Mouse (Mus musculus) hindbrain, postnatal 0 days (tissue): Measurements from ENCODE around the gene Ypel4. TPM values are rescaled to one million over a fixed set of nuclear protein-coding genes. Genes with fewer than 3 reads are reported as not detected.
A peak's percentile ranks its signal among the peaks of the same experiment; 100 is the strongest.

Experiments
- ATAC-seq: fragments of 200-750 bp; cut with Nextera tagmentation; 2 replicates; pipeline ENCODE4 v1.8.0; 2017; ENCODE audit warnings: mild to moderate bottlenecking, moderate TSS enrichment, moderate library complexity
- DNase-seq: peaks from one replicate; pipeline ENCODE4 v3.0.0-alpha.2; 2015; ENCODE audit warnings: low spot score
- H3K27ac ChIP-seq: fragments of 300-500 bp; sonication (generic); 2 replicates; pipeline ENCODE4 v1.5.1; 2014; ENCODE audit warnings: mild to moderate bottlenecking
- H3K27me3 ChIP-seq: fragments of 300-500 bp; sonication (generic); 2 replicates; pipeline ENCODE4 v1.6.1; 2014; ENCODE audit warnings: low read length, mixed read lengths; ENCODE audit not compliant: insufficient read depth
- H3K36me3 ChIP-seq: fragments of 300-500 bp; sonication (generic); 2 replicates; pipeline ENCODE4 v1.6.1; 2014; ENCODE audit warnings: low read length, mixed read lengths; ENCODE audit not compliant: insufficient read depth
- H3K4me1 ChIP-seq: fragments of 300-500 bp; sonication (generic); 2 replicates; pipeline ENCODE4 v1.6.1; 2014; ENCODE audit warnings: antibody characterized with exemption, low read length, mixed read lengths; ENCODE audit not compliant: insufficient read depth
- H3K4me2 ChIP-seq: fragments of 300-500 bp; sonication (generic); 2 replicates; pipeline ENCODE4 v1.6.1; 2014; ENCODE audit warnings: low read depth, mild to moderate bottlenecking, low read length, moderate library complexity, mixed read lengths
- H3K4me3 ChIP-seq: fragments of 300-500 bp; sonication (generic); 2 replicates; pipeline ENCODE4 v1.5.1; 2014; ENCODE audit warnings: low read length
- H3K9ac ChIP-seq: fragments of 300-500 bp; sonication (generic); replicated peaks from 2 replicates; pipeline ENCODE4 v1.6.1; 2014; ENCODE audit warnings: mild to moderate bottlenecking, low read length, moderate library complexity, mixed read lengths
- H3K9me3 ChIP-seq: fragments of 300-500 bp; sonication (generic); 2 replicates; pipeline ENCODE4 v1.6.1; 2016; ENCODE audit warnings: low read length, mixed read lengths
- CTCF ChIP-seq: IDR thresholded peaks from 2 replicates; pipeline ENCODE4 v1.5.1; 2016; ENCODE audit warnings: antibody characterized with exemption, control low read depth, low read depth
- WGBS: fragments of 180-500 bp; shearing (Covaris S2); extraction: QIAGEN DNeasy Blood & Tissue Kit; methylation state at CpG from one replicate; pipeline ENCODE4 v1.1.7; 2014; 5-methylcytosine and 5-hydroxymethylcytosine counted together
- polyA plus RNA-seq: library from polyadenylated mRNA; unstranded; fragments of >200 nt; fragmentation: Nextera tagmentation; extraction: Ambion mirVana; gene quantifications from 2 replicates; pipeline ENCODE4 v1.2.1, GENCODE M21; 2015
- total RNA-seq: library from RNA; depleted of rRNA; stranded (reverse); fragments of >200 nt; gene quantifications from 2 replicates; pipeline ENCODE4 v1.2.3, GENCODE M21; 2014

The Ypel4 gene
- total and polyA plus RNA-seq, 2 experiments from 2014 or later, result 12.3 to 16.8 TPM

DNA sequence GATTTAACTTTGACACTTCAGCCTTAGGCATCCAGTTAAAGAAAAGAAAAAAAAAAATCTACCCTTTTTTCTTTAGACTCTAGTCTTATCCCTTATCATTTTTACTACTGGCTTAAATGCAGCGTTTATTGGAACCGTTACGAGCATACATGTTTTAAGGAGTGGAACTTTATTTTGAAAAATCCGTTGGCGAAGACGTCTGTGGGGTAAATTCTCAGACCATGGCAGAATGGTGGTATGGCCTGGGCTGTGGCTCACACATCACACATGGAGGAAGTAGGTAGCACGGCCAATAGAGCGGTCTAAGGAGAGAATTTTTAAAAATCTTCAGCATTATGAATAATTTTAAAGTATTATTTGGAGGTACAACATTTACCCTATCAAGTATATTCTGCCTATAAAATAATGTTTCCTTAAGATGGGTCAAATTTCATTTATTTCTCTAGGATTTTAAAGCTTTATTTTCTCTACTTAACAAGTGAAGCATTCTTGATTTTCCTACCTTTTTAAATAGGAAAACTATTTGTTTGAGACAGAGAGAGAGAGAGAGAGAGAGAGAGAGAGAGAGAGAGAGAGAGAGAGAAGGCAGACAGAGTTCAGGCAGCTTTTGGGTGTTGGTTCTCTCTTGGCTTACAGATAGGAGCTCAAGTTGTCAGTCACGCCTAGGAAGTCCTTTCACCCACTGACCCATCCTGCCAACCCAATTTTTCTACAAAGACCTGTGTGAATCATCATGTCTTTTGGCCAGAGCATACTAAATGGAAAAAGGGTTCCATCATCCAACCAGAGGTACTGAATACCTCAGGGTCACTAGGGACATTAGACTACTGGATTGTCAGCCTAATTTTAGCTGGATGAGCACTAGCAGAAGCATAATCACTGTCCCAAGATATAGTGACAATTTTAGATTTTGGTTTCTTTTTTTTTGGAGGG is 17.2 kb upstream of the Ypel4 start:
- 39% methylated on average over 9 of the region's 9 CpGs for WGBS
- DNase-seq (no peak), ATAC-seq (no peak)
- Histone ChIP-seq H3K4me3 (peak overlapping the region; percentile 97), H3K9ac (peak overlapping the region; percentile 95), H3K9me3 (no peaks in the 10 kb centered on the region), H3K4me2 (peak overlapping the region; percentile 94), H3K27me3 (no peaks in the 10 kb centered on the region), H3K27ac (peak overlapping the region; percentile 97; the same call in 1 of the 2 replicates), H3K4me1 (0 out of 2 replicates have a peak, but pooled peaks cover 6% of the 10 kb centered on the region), H3K36me3 (peaks cover 5% of the 10 kb centered on the region; the same call in 1 of the 2 replicates)
- no peak for TF ChIP-seq CTCF

GRCm38 (mm10) chr2:84717357-84717756 is 16.5 kb upstream of the Ypel4 start:
- peaks cover 5% of the 10 kb centered on the region; the same call in 1 of the 2 replicates for H3K36me3 ChIP-seq
- DNase-seq (no peak), ATAC-seq (no peak)
- 0 out of 2 replicates have a peak, but pooled peaks cover 6% of the 10 kb centered on the region for H3K4me1 ChIP-seq
- 92% methylated on average over 4 of the region's 4 CpGs for WGBS
- TF ChIP-seq CTCF, result no peak
- H3K9ac ChIP-seq, result no peak overlapping the region
- no peaks in the 10 kb centered on the region for H3K9me3 ChIP-seq
- H3K4me3 ChIP-seq, result no peak overlapping the region
- H3K27me3 ChIP-seq, result no peaks in the 10 kb centered on the region
- no peak overlapping the region for H3K4me2 ChIP-seq
- H3K27ac ChIP-seq, result no peak overlapping the region

- H3K4me3 ChIP-seq, result no peak overlapping the region
- no peak overlapping the region for H3K27ac ChIP-seq
- H3K9ac ChIP-seq, result no peak overlapping the region
- TF ChIP-seq CTCF, result no peak
- peaks cover 10% of the 10 kb centered on the region; the same call in 1 of the 2 replicates for H3K36me3 ChIP-seq
- no peaks in the 10 kb centered on the region for H3K27me3 ChIP-seq
- WGBS, result 97% methylated on average over 2 of the region's 2 CpGs
- no peaks in the 10 kb centered on the region for H3K9me3 ChIP-seq
- DNase-seq, result no peak
- H3K4me1 ChIP-seq, result no peaks in the 10 kb centered on the region
- H3K4me2 ChIP-seq, result no peak overlapping the region
- no peak for ATAC-seq
These were observed 13.1 kb upstream of the Ypel4 start for GRCm38 (mm10) chr2:84720718-84721117.

GRCm38 (mm10) chr2:84721182-84721581 is 12.7 kb upstream of the Ypel4 start:
- H3K4me1 ChIP-seq, result 0 out of 2 replicates have a peak, but pooled peaks cover 2% of the 10 kb centered on the region
- no peaks in the 10 kb centered on the region for H3K27me3 ChIP-seq
- no peak overlapping the region for H3K9ac ChIP-seq
- ATAC-seq (no peak), DNase-seq (no peak)
- H3K9me3 ChIP-seq, result no peaks in the 10 kb centered on the region
- no peak overlapping the region for H3K4me3 ChIP-seq
- H3K36me3 ChIP-seq, result peaks cover 10% of the 10 kb centered on the region; the same call in 1 of the 2 replicates
- H3K4me2 ChIP-seq, result no peak overlapping the region
- no peak overlapping the region for H3K27ac ChIP-seq
- TF ChIP-seq CTCF, result no peak
- WGBS, result 80% methylated on average over 3 of the region's 3 CpGs

DNA sequence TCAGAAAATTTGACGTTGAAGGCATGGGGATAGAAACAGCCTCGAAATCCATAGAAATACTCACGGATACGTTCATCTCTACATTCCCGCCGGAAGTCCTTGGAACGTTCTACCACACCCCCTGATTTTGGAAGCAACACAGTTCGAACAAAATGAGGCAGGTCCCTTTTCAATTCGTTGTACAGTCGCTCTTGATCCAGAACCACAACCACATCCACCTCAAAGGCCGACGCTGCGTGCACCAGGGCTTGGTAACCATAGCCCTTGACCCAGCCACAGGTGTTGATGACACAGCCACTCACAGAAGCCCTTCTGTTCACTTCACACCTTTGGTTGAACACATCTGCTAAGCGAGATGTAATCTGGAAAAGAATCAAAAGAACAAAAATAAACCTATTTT is 10.0 kb upstream of the Ypel4 start:
- Histone ChIP-seq H3K36me3 (peaks cover 10% of the 10 kb centered on the region; the same call in 1 of the 2 replicates), H3K27me3 (no peaks in the 10 kb centered on the region), H3K4me2 (no peak overlapping the region), H3K9ac (no peak overlapping the region), H3K4me3 (no peak overlapping the region), H3K9me3 (no peaks in the 10 kb centered on the region), H3K27ac (no peak overlapping the region), H3K4me1 (peaks cover 5% of the 10 kb centered on the region; the same call in 1 of the 2 replicates)
- ATAC-seq, result no peak
- DNase-seq, result no peak
- 96% methylated on average over 14 of the region's 14 CpGs for WGBS
- no peak for TF ChIP-seq CTCF

DNA sequence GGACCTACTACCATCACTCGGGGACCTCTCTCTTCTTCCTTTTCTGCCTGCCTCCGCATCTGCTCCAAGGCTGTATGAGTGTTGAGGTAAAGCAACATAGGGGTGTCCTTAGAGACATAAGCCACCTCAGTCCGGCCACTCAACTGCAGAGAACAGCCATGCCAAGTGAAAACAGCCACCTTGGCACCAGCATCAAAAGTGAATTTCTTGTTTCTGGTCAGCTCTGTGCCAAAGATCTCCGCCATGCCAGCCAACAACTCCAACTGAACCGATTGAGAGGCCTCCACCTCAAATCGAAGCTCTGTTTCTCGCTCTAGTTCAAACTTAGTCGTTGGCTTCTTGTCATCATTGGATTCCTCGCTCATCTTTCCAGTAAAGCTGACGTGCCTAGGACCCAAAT is 8.1 kb upstream of the Ypel4 start:
- Histone ChIP-seq H3K36me3 (peaks cover 10% of the 10 kb centered on the region; the same call in 1 of the 2 replicates), H3K4me1 (peaks cover 5% of the 10 kb centered on the region; the same call in 1 of the 2 replicates), H3K4me3 (no peak overlapping the region), H3K27me3 (no peaks in the 10 kb centered on the region), H3K27ac (no peak overlapping the region), H3K9ac (no peak overlapping the region), H3K4me2 (peak overlapping the region; percentile 85; the same call in 1 of the 2 replicates), H3K9me3 (no peaks in the 10 kb centered on the region)
- DNase-seq, result no peak
- WGBS, result 93% methylated on average over 10 of the region's 10 CpGs
- no peak for ATAC-seq
- no peak for TF ChIP-seq CTCF

- DNase-seq, result no peak
These were observed 7.1 kb upstream of the Ypel4 start for GRCm38 (mm10) chr2:84726716-84727115.

More at GRCm38 (mm10) chr2:84726716-84727115, 7.1 kb upstream of the Ypel4 start:
- Histone ChIP-seq H3K9me3 (no peaks in the 10 kb centered on the region), H3K4me3 (peak overlapping the region; percentile 46), H3K27ac (no peak overlapping the region), H3K9ac (peak overlapping the region; percentile 59), H3K4me2 (peak overlapping the region; percentile 85), H3K27me3 (no peaks in the 10 kb centered on the region), H3K36me3 (peaks cover 5% of the 10 kb centered on the region; the same call in 1 of the 2 replicates), H3K4me1 (peaks cover 5% of the 10 kb centered on the region; the same call in 1 of the 2 replicates)
- WGBS, result 6% methylated on average over 9 of the region's 9 CpGs
- TF ChIP-seq CTCF, result no peak
- ATAC-seq, result no peak; the same call in 1 of the 2 replicates
